Mouse (Mus musculus) ovary, adult 18-20 months (tissue): Measurements from ENCODE around the gene P2rx3.

ENCODE experiments used
- DNase-seq: peaks from one replicate; pipeline ENCODE4 v3.0.0; 2022; ENCODE audit warnings: low spot score, mixed read lengths

P2rx3 gene

GRCm38 (mm10) chr2:84980188-84980587 lies 57.1 kb downstream of the P2rx3 start, which contains the start of gene Prg2:
TSS of gene Prg2 (plus strand) at chr2:84980461.
- no peak for DNase-seq

GRCm38 (mm10) chr2:84975580-84975979 lies 61.7 kb downstream of the P2rx3 start:
- no peak for DNase-seq

- no peak for DNase-seq
Observed at GRCm38 (mm10) chr2:84967318-84967991, 69.8 kb downstream of the P2rx3 start.

- DNase-seq: no peak
Observed at GRCm38 (mm10) chr2:84964111-84964801, 73.0 kb downstream of the P2rx3 start.

- DNase-seq: no peak
Observed at GRCm38 (mm10) chr2:84962906-84963507, 74.3 kb downstream of the P2rx3 start.

GRCm38 (mm10) chr2:84961901-84962300 lies 75.4 kb downstream of the P2rx3 start:
- DNase-seq: no peak

GRCm38 (mm10) chr2:84961300-84961699 lies 76.0 kb downstream of the P2rx3 start:
- DNase-seq: peak; percentile 13

GRCm38 (mm10) chr2:84958588-84959264 lies 78.5 kb downstream of the P2rx3 start:
- DNase-seq: no peak

GRCm38 (mm10) chr2:84956274-84956673 lies 81.0 kb downstream of the P2rx3 start:
- no peak for DNase-seq

GRCm38 (mm10) chr2:84955435-84955834 lies 81.8 kb downstream of the P2rx3 start:
- DNase-seq: no peak

GRCm38 (mm10) chr2:84952693-84953092 lies 84.6 kb downstream of the P2rx3 start:
- DNase-seq: no peak

GRCm38 (mm10) chr2:84952251-84952650 lies 85.0 kb downstream of the P2rx3 start:
- no peak for DNase-seq

- DNase-seq: no peak
Observed at GRCm38 (mm10) chr2:84951027-84951426, 86.2 kb downstream of the P2rx3 start.

- DNase-seq: no peak
Observed at GRCm38 (mm10) chr2:84948721-84949120, 88.5 kb downstream of the P2rx3 start.
